Mouse (Mus musculus): Measurements from ENCODE around the gene Srrm1.
"Not testable (repeated sequence)": the region's sequence is repeated elsewhere in the genome, so short reads cannot be mapped to it uniquely, and the experiment has no call there.

DNA sequence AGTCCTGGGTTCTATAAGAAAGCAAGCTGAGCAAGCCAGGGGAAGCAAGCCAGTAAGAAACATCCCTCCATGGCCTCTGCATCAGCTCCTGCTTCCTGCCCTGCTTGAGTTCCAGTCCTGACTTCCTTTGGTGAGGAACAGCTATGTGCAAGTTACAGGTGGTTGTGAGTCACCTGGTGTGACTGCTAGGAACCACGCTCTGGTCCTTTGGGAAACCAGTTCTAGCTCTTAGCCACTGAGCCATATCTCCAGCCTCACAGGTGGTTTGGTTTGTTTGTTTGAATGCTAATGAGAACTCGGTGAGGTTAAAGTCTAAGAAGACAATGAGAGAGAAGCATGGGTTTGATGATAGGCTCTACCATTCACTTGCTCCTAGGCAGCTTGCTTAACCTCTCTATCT lies 73.1 kb downstream of the Srrm1 start:
- TF ChIP-seq CTCF (IDR thresholded peaks at IDR 0.05; ENCODE audit: low read depth, low read length); EP300 (IDR thresholded peaks at IDR 0.05; ENCODE audit: insufficient read depth, low read depth, low read length); POLR2A (IDR thresholded peaks at IDR 0.05; ENCODE audit: insufficient read depth, low read length): not testable (repeated sequence)
